Mouse (Mus musculus): ENCODE measurements around the gene Pink1. TPM values are rescaled to one million over a fixed set of nuclear protein-coding genes. Genes with fewer than 3 reads are reported as not detected.
"Not testable (repeated sequence)": the region's sequence is repeated elsewhere in the genome, so short reads cannot be mapped to it uniquely, and the experiment has no call there.

The Pink1 gene
- total RNA-seq, 2 experiments from 2014 or later: 26.8 to 36.6 TPM

DNA sequence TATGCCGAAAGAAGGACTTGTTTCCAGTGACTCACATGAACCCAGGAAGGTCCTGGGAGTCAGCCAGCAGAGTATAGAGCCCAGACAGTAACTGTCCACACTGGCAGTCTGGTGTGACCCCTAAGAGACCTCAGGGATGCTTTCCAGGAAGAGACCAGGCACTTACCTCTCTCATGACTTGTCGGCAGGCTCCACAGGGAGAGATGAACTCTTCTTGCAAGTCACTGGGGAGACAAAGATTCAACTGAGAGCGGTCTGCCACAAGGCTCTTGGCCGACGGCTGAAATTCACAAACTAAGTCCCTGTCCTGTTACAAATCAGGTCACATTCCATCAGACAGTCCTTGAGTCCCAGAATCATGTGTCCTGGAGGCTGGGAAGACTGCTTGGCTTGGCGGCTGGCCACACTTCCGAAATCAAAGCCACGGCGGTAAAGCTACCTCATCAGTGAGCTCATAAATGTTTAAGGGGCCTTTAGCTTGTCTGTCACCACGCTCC lies 17.3 kb upstream of the Pink1 start:
- no peak for ATAC-seq (replicated peaks; ENCODE audit: low FRiP score, poor library complexity, severe bottlenecking)

DNA sequence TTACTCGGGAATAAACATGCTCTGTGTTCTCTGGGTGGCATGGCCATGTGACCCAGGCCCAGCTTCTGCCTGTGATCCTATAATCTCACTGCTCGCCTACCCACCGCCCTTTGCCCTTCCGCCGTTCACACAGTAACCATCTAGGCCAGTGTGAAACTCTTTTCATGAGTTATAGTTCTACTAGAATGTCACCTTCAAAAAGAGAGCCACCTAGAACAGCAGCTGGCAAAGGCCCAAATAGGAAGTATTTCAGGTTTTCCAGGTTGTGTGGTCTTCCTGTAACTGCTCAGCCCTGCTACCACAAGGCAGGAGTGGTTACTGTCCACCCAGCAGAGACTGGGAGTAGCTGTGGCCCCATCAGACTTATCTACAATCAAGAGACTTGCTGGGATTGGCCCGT lies 16.7 kb upstream of the Pink1 start:
- no peak for ATAC-seq (replicated peaks; ENCODE audit: low FRiP score, poor library complexity, severe bottlenecking)

DNA sequence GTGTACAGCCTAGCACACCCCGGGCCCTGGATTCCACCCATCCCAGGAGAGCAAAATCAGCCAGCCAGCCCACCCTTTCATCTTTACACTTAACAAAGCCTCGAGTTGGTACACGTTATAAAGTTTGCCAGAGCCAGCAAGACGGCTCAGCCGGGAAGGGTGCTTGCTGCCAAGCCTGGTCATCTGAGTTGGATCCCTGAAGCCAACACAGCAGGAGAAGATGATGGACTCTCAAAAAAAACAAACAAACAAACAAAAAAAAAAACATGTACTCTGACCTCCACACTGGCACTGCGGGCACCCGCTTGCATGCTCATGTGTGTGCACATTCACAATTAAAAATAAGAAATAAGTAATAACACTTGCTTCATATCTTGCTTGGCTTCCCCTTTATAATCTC lies 15.9 kb upstream of the Pink1 start:
- no peak for ATAC-seq (replicated peaks; ENCODE audit: low FRiP score, poor library complexity, severe bottlenecking)

GRCm38 (mm10) chr4:138341393-138341792 lies 15.3 kb upstream of the Pink1 start:
- no peak for ATAC-seq (replicated peaks; ENCODE audit: low FRiP score, poor library complexity, severe bottlenecking)

GRCm38 (mm10) chr4:138339963-138340362 lies 13.9 kb upstream of the Pink1 start:
- no peak for ATAC-seq (replicated peaks; ENCODE audit: low FRiP score, poor library complexity, severe bottlenecking)

DNA sequence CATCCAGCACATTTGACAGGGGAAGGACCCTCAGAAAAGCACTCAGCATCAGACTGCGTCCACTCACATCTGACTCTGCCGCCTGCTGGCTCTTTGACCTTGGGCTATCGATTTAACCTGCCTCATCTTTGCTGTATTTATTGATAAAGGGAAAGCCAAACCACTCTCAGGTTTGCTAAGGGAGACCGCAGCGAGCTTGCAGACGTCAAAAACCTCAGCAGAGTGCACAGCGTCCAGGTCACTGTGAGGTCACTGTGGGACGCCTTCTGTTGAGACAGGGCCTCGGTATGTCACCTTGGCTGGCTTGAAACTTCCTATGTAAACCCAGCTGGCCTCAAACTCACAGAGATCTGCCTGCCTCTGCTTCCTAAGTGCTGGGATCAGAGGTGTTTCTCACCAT lies 11.2 kb upstream of the Pink1 start:
- ATAC-seq (replicated peaks; ENCODE audit: low FRiP score, poor library complexity, severe bottlenecking): no peak

- ATAC-seq (replicated peaks; ENCODE audit: low FRiP score, poor library complexity, severe bottlenecking): no peak
Measured at GRCm38 (mm10) chr4:138336876-138337275, 10.8 kb upstream of the Pink1 start.

DNA sequence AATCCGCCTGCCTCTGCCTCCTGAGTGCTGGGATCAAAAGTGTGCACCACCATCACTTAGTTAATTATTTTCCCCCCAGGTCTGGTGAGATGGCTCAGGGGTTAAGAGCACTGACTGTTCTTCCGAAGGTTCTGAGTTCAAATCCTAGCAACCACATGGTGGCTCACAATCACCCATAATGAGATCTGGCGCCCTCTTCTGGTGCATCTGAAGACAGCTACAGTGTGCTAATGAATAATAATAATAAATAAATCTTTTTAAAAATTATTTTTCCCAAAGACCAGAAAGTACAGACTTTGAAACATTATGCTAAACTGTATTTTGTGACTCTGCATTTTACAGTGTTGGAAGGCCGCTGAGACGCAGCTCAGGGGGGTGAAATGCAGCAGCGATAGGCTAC lies 9.5 kb upstream of the Pink1 start:
- ATAC-seq (replicated peaks; ENCODE audit: low FRiP score, poor library complexity, severe bottlenecking): no peak

GRCm38 (mm10) chr4:138335036-138335435 lies 8.9 kb upstream of the Pink1 start:
- ATAC-seq (replicated peaks; ENCODE audit: low FRiP score, poor library complexity, severe bottlenecking): no peak

DNA sequence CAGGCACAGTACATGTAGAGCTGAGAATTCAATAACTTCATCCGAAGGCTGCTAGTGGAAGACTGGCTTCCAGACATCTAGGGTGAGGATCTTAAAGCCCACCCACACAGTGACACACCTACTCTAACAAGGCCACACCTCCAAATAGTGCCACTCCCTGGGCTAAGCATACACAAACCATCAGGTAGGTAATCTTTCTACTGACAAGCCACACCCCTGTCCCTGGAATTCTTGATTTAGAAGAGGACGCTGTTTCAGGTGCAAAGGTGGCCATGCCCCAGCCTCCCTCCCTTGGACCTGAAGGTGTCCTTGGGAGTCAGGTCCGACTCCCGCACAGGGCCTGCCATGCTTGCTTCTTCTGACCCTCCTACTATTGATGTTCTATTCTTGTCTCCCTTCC lies 7.0 kb upstream of the Pink1 start:
- no peak for ATAC-seq (replicated peaks; ENCODE audit: low FRiP score, poor library complexity, severe bottlenecking)

DNA sequence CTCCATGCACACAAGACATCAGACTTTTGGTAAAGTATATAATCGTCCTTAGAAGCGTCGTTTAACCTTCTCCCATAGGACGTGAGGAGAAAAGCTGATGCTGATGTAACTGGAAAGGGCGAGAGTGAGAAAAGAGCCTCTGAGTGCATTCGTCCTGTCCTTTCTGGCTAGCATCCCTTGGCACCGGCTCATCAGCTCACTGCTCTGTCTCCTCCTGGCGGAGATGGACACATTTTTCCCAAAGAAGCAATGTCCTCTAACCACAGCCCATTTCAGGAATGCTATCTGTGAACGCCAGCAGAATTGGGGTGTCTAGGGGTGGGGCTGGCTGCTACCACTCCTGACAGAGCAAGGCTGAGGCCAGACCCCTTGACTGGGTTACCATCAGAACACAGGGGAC lies 5.5 kb upstream of the Pink1 start:
- ATAC-seq (replicated peaks; ENCODE audit: low FRiP score, poor library complexity, severe bottlenecking): no peak

GRCm38 (mm10) chr4:138330264-138330671 lies 4.2 kb upstream of the Pink1 start:
- no peak for ATAC-seq (replicated peaks; ENCODE audit: low FRiP score, poor library complexity, severe bottlenecking)

DNA sequence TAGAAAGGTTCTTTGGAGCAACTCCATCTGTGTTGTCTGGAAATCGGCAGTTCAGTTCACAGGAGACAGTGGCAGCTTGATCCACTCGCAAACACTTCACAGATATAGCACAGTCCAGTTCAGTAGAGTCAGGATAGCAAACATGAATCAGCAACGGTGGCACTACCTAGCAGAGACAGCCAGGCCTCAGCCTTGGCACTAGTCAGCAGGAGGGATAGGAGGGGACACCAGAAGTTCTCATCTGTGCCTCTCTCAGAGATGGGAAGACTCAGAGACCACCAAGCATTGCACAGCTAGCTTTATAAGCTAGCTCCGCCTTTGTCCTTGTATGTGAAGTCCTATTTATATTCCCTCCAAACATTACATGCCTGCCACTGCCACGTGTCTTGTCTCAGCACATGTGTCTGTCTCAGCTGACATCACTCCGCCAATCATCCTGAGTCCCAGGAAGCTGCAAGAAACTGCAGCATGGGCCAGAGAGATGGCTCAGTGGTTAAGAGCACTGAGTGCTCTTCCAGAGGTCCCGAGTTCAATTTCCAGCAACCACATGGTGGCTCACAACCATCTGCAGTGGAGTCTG lies 1.9 kb upstream of the Pink1 start:
- no peak for ATAC-seq (replicated peaks; ENCODE audit: low FRiP score, poor library complexity, severe bottlenecking)

DNA sequence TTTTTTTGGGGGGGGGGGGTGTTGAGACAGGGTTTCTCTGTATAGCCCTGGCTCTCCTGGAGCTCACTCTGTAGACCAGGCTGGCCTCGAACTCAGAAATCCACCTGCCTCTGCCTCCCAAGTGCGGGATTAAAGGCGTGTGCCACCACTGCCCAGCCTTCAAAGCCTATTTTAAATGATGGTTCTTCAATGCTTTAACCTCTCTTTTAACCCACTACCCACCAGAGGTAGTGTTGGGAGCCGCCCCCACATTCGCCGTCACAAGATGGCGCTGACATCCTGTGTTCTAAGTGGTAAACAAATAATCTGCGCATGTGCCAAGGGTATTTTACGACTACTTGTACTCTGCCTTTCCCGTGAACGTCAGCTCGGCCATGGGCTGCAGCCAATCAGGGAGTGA lies 1.0 kb upstream of the Pink1 start:
- ATAC-seq (replicated peaks; ENCODE audit: low FRiP score, poor library complexity, severe bottlenecking): not testable (repeated sequence)

DNA sequence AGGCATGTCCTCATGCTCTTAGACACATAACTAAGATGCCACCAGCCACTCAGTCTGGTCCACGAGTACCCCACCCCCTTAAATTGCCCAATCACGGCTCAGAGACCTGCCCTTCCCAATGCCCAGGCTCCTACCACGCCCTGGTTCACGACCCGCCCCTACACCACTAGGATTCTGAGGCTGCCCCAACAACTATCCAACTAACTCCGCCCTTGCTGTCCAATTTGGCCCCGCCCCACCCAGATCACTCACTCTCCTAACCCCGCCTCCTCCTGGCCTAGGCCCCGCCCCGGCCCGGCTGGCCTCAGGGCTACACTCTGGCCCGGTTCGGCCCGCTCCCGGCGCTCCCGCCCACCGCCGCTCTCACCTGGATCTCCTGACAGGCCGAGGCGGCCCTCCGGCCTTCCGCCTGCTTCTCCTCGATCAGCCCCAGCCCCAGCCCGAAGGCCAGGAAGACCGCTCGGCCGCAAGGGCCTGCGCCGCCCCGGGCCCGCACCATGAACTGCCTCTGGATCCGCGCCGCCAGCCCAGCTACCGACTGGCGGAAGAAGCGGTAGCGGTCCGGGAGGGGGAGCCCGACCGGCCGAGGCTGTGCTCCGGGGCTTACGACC lies 536 bp downstream of the Pink1 start:
- peak; percentile 93 for ATAC-seq (replicated peaks; ENCODE audit: low FRiP score, poor library complexity, severe bottlenecking)

DNA sequence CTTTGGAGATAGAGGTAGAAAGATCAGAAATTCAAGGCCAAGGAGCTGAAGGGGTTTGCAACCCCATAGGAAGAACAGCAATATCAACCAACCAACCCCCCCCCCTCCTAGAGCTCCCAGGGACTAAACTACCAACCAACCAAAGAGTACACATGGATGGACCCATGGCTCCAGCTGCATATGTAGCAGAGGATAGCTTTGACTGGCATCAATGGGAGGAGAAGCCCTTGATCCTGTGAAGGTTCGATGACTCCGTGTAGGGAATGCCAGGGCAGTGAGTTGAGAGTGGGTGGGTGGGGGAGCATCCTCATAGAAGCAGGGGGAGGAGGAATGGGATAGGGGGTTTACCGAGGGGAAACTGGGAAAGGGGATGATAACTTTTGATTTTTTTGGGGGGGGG lies 1.7 kb downstream of the Pink1 start:
- ATAC-seq (replicated peaks; ENCODE audit: low FRiP score, poor library complexity, severe bottlenecking): no peak

DNA sequence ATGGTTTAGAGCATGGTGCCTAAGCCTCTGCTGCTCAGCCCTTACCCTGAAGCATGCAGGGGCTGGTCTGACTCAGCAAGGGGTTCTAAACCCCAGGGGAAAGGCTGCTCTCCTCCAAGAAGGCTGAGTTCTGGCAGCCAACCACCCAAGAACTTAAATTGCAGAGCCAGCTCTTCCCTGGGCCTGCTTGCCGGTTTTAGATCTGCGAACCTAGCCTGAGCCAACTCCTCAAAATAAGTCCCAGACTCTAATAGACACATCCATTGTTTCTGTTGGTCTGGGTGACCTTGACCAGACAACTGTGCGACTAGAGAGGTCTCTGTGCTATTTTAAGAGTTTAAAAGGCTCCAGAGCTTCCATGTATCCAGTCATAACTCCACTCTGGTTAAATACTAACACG lies 2.4 kb downstream of the Pink1 start:
- no peak for ATAC-seq (replicated peaks; ENCODE audit: low FRiP score, poor library complexity, severe bottlenecking)

DNA sequence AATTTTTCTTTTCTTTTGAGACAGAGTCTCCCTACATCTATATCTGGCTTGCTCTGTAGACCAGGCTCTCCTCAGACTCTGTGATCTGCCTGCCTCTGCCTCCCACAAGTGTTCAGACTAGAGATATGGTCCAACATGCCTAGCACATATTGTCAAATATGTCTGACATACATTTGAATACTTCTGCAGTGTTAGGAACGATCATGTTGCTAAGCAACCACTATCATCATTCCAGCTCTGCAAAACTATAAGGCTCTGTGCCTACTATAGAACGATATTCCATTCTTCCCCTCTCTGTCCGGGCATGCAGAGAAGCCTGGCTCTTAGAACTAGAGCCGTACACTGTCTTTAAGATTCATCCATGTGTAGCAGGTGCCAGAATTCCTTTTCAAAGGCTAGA lies 3.4 kb downstream of the Pink1 start:
- ATAC-seq (replicated peaks; ENCODE audit: low FRiP score, poor library complexity, severe bottlenecking): no peak

DNA sequence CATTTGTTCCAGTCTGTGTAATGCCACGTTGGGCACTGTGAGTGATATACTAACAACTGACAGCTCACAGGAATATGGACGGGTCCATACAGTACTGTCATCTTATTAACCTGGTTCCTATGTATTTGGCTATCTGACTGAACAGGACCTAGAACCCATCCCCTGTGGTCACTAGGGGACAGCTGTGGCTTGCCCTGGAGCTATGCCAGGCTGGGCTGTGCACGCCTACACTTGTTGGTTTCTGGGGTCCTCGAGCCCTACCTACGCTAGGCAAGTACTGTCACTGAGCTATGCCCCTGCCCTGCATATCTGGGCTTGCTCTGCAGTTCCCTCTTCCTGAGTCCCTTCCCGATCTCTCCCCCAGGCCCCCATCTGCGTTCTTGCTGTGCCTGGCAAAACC lies 4.6 kb downstream of the Pink1 start:
- no peak for ATAC-seq (replicated peaks; ENCODE audit: low FRiP score, poor library complexity, severe bottlenecking)

DNA sequence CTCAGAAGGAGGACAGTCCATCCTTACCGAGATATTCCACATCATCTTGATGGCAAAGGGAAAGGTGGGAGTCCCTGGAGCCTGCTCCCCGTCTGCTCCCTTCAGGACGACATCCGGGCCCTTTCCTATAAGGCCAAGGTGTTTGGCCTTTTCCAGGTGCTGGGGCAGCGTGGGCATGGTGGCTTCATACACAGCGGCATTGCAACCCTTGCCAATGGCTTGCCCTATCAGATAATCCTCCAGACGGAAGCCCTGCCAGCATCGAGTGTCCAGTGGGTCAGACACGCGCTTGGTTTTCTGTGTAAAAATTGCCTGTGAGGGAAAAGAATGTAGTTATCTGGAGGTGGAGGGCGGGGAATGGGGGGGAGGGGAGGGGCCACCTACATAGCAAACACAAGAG lies 5.4 kb downstream of the Pink1 start:
- ATAC-seq (replicated peaks; ENCODE audit: low FRiP score, poor library complexity, severe bottlenecking): no peak

- ATAC-seq (replicated peaks; ENCODE audit: low FRiP score, poor library complexity, severe bottlenecking): peak; percentile 73
Measured at GRCm38 (mm10) chr4:138319508-138319907, 6.6 kb downstream of the Pink1 start.

Data from erythroid progenitor cell, adult 5-6 weeks (primary cell).